Mouse (Mus musculus) gastrocnemius, adult 2 months (tissue): ENCODE data around the gene Trappc2l. TPM values are rescaled to one million over a fixed set of nuclear protein-coding genes. Genes with fewer than 3 reads are reported as not detected.
A peak's percentile ranks its signal among the peaks of the same experiment; 100 is the strongest.

Experiments used
- DNase-seq: peaks from one replicate; pipeline ENCODE4 v3.0.0; 2022
- H3K27ac ChIP-seq: fragments of 200-600 bp; 2 replicates; pipeline ENCODE4 v1.8.1; 2022; ENCODE audit warnings: mild to moderate bottlenecking
- H3K4me3 ChIP-seq: fragments of 200-600 bp; 2 replicates; pipeline ENCODE4 v1.8.1; 2022; ENCODE audit warnings: mild to moderate bottlenecking, moderate library complexity
- CTCF ChIP-seq: fragments of 200-600 bp; IDR thresholded peaks from 2 replicates; pipeline ENCODE4 v1.8.1; 2022; ENCODE audit warnings: antibody characterized with exemption, mild to moderate bottlenecking, moderate library complexity
- intact Hi-C: fragments of 180-260 bp; cut with DNase I; formaldehyde crosslinking; loops from one replicate; pipeline ENCODE4 v1.15.1; 2025
- total RNA-seq, 2 experiments: library from RNA; stranded (reverse); gene quantifications; 2 replicates each; pipeline ENCODE4 v1.2.3; 2021

Trappc2l gene
- total RNA-seq, 2 experiments from 2014 or later, result 39.3 to 45.5 TPM

GRCm38 (mm10) chr8:122593240-122593639 lies 18.2 kb upstream of the Trappc2l start:
- intact Hi-C loops, result loop anchor here (10.0 kb wide), 1 partner anchor 482 kb away; no protein-coding TSS in a partner anchor
- Histone ChIP-seq H3K4me3 (no peak overlapping the region), H3K27ac (no peak overlapping the region)
- TF ChIP-seq CTCF, result no peak
- DNase-seq, result no peak

GRCm38 (mm10) chr8:122593783-122594507 lies 17.5 kb upstream of the Trappc2l start:
- DNase-seq, result no peak
- no peak for TF ChIP-seq CTCF
- intact Hi-C loops, result loop anchor here (10.0 kb wide), 1 partner anchor 481 kb away; no protein-coding TSS in a partner anchor
- Histone ChIP-seq H3K4me3 (no peak overlapping the region), H3K27ac (no peak overlapping the region)

- no peak for TF ChIP-seq CTCF
- intact Hi-C loops, result loop anchor here (10.0 kb wide), 1 partner anchor 479 kb away; no protein-coding TSS in a partner anchor
These were observed 15.4 kb upstream of the Trappc2l start for GRCm38 (mm10) chr8:122596031-122596430.

GRCm38 (mm10) chr8:122600666-122601065 lies 10.8 kb upstream of the Trappc2l start:
- Histone ChIP-seq H3K27ac (no peak overlapping the region), H3K4me3 (no peak overlapping the region)
- no peak for DNase-seq
- no peak for TF ChIP-seq CTCF
- intact Hi-C loops, result no loop called here

More at GRCm38 (mm10) chr8:122596031-122596430, 15.4 kb upstream of the Trappc2l start:
- DNase-seq, result no peak
- no peak overlapping the region for H3K4me3 ChIP-seq
- H3K27ac ChIP-seq, result no peak overlapping the region

GRCm38 (mm10) chr8:122604640-122605039 lies 6.8 kb upstream of the Trappc2l start:
- Histone ChIP-seq H3K27ac (no peak overlapping the region), H3K4me3 (no peak overlapping the region)
- TF ChIP-seq CTCF, result no peak
- intact Hi-C loops, result no loop called here
- no peak for DNase-seq

- no peak for TF ChIP-seq CTCF
- DNase-seq, result no peak
- Histone ChIP-seq H3K27ac (no peak overlapping the region), H3K4me3 (no peak overlapping the region)
- intact Hi-C loops, result no loop called here
These were observed 6.1 kb upstream of the Trappc2l start for GRCm38 (mm10) chr8:122605367-122605766.

- Histone ChIP-seq H3K4me3 (no peak overlapping the region), H3K27ac (no peak overlapping the region)
- TF ChIP-seq CTCF, result no peak
- no peak for DNase-seq
- intact Hi-C loops, result no loop called here
These were observed 4.6 kb upstream of the Trappc2l start for GRCm38 (mm10) chr8:122606810-122607209.

GRCm38 (mm10) chr8:122610209-122610608 lies 1.2 kb upstream of the Trappc2l start:
- Histone ChIP-seq H3K27ac (no peak overlapping the region), H3K4me3 (no peak overlapping the region)
- intact Hi-C loops, result no loop called here
- no peak for TF ChIP-seq CTCF
- no peak for DNase-seq

- intact Hi-C loops, result no loop called here
- no peak for DNase-seq
- peak overlapping the region; percentile 94 for H3K27ac ChIP-seq
- H3K4me3 ChIP-seq, result peak overlapping the region; percentile 86
- no peak for TF ChIP-seq CTCF
These were observed 695 bp upstream of the Trappc2l start for GRCm38 (mm10) chr8:122610612-122611277.

GRCm38 (mm10) chr8:122616181-122616905 lies 4.9 kb downstream of the Trappc2l start:
- H3K4me3 ChIP-seq, result no peak overlapping the region
- H3K27ac ChIP-seq, result no peak overlapping the region
- intact Hi-C loops, result loop anchor here (5.0 kb wide), 1 partner anchor 196 kb away; no protein-coding TSS in a partner anchor
- TF ChIP-seq CTCF, result no peak
- no peak for DNase-seq

GRCm38 (mm10) chr8:122617947-122618546 lies 6.6 kb downstream of the Trappc2l start:
- intact Hi-C loops, result loop anchor here (1.0 to 5.0 kb wide), 4 partner anchors 45 to 212 kb away; no protein-coding TSS in a partner anchor
- peak; percentile 72 for TF ChIP-seq CTCF
- Histone ChIP-seq H3K27ac (no peak overlapping the region), H3K4me3 (no peak overlapping the region)
- DNase-seq, result peak; percentile 91

GRCm38 (mm10) chr8:122618660-122619378 lies 7.4 kb downstream of the Trappc2l start:
- no peak overlapping the region for H3K4me3 ChIP-seq
- no peak for DNase-seq
- no peak for TF ChIP-seq CTCF
- H3K27ac ChIP-seq, result no peak overlapping the region
- intact Hi-C loops, result loop anchor here (1.0 to 5.0 kb wide), 4 partner anchors 44 to 211 kb away; no protein-coding TSS in a partner anchor
